Mouse (Mus musculus): ENCODE measurements around the gene Nat10. TPM values are rescaled to one million over a fixed set of nuclear protein-coding genes. Genes with fewer than 3 reads are reported as not detected.

The Nat10 gene
- total and polyA plus RNA-seq, 3 experiments: 29.8 to 72.4 (median 68.1) TPM

GRCm38 (mm10) chr2:103681149-103681548 is 79.9 kb downstream of the Nat10 start:
- no peak for ATAC-seq (ENCODE audit: extremely low read depth, insufficient number of reproducible peaks, low FRiP score, poor library complexity, severe bottlenecking)
- TF ChIP-seq TAL1 (conservative IDR thresholded peaks at IDR 0.05; ENCODE audit: low read depth, low read length): no peak
- TF ChIP-seq GATA1 (IDR thresholded peaks at IDR 0.05; ENCODE audit: borderline replicate concordance, low read length): no peak
- no peak for TF ChIP-seq CTCF (IDR thresholded peaks at IDR 0.05; ENCODE audit: low read depth, low read length)
- no peak for TF ChIP-seq POLR2AphosphoS5 (IDR thresholded peaks at IDR 0.05; ENCODE audit: insufficient replicate concordance, low read depth, low read length)
- no peak for TF ChIP-seq GATA2 (IDR thresholded peaks at IDR 0.05; ENCODE audit: borderline replicate concordance, low read depth, low read length)

GRCm38 (mm10) chr2:103680364-103681110 is 80.5 kb downstream of the Nat10 start:
- ATAC-seq (ENCODE audit: extremely low read depth, insufficient number of reproducible peaks, low FRiP score, poor library complexity, severe bottlenecking): no peak
- DNase-seq (ENCODE audit: low spot score): no peak
- Histone ChIP-seq H3K36me3 (replicated peaks) (no peaks in the 10 kb centered on the region), H3K27me3 (ENCODE audit: insufficient read depth, low read length) (peaks cover 74% of the 10 kb centered on the region), H3K4me1 (ENCODE audit: insufficient read depth, low read depth, low read length) (peaks cover 26% of the 10 kb centered on the region), H3K9me3 (replicated peaks) (no peaks in the 10 kb centered on the region), H3K4me3 (ENCODE audit: low read depth, low read length) (no peak overlapping the region)
- TF ChIP-seq GATA1 (IDR thresholded peaks at IDR 0.05; ENCODE audit: borderline replicate concordance, low read length) (no peak), TAL1 (conservative IDR thresholded peaks at IDR 0.05; ENCODE audit: low read depth, low read length) (no peak)

More at GRCm38 (mm10) chr2:103681149-103681548, 79.9 kb downstream of the Nat10 start:
- DNase-seq (ENCODE audit: low spot score): no peak
- no peaks in the 10 kb centered on the region for H3K9me3 ChIP-seq (replicated peaks)
- no peak overlapping the region for H3K4me3 ChIP-seq (ENCODE audit: low read depth, low read length)
- peaks cover 73% of the 10 kb centered on the region for H3K27me3 ChIP-seq (ENCODE audit: insufficient read depth, low read length)
- peaks cover 25% of the 10 kb centered on the region for H3K4me1 ChIP-seq (ENCODE audit: insufficient read depth, low read depth, low read length)
- H3K36me3 ChIP-seq (replicated peaks): no peaks in the 10 kb centered on the region

- no peak for TF ChIP-seq TAL1 (conservative IDR thresholded peaks at IDR 0.05; ENCODE audit: low read depth, low read length)
- no peak for TF ChIP-seq POLR2AphosphoS5 (IDR thresholded peaks at IDR 0.05; ENCODE audit: insufficient replicate concordance, low read depth, low read length)
- TF ChIP-seq GATA1 (IDR thresholded peaks at IDR 0.05; ENCODE audit: borderline replicate concordance, low read length): no peak
- TF ChIP-seq GATA2 (IDR thresholded peaks at IDR 0.05; ENCODE audit: borderline replicate concordance, low read depth, low read length): no peak
- no peak for TF ChIP-seq CTCF (IDR thresholded peaks at IDR 0.05; ENCODE audit: low read depth, low read length)
- DNase-seq (ENCODE audit: low spot score): no peak
- H3K27me3 ChIP-seq (ENCODE audit: insufficient read depth, low read length): peaks cover 59% of the 10 kb centered on the region
- no peaks in the 10 kb centered on the region for H3K9me3 ChIP-seq (replicated peaks)
- H3K36me3 ChIP-seq (replicated peaks): no peaks in the 10 kb centered on the region
- peaks cover 40% of the 10 kb centered on the region for H3K4me1 ChIP-seq (ENCODE audit: insufficient read depth, low read depth, low read length)
- no peak for ATAC-seq (ENCODE audit: extremely low read depth, insufficient number of reproducible peaks, low FRiP score, poor library complexity, severe bottlenecking)
- H3K4me3 ChIP-seq (ENCODE audit: low read depth, low read length): no peak overlapping the region
Observed at GRCm38 (mm10) chr2:103678433-103678832, 82.6 kb downstream of the Nat10 start.

GRCm38 (mm10) chr2:103677614-103678369 is 83.3 kb downstream of the Nat10 start:
- peaks cover 55% of the 10 kb centered on the region for H3K27me3 ChIP-seq (ENCODE audit: insufficient read depth, low read length)
- no peak for TF ChIP-seq TAL1 (conservative IDR thresholded peaks at IDR 0.05; ENCODE audit: low read depth, low read length)
- no peak for TF ChIP-seq GATA2 (IDR thresholded peaks at IDR 0.05; ENCODE audit: borderline replicate concordance, low read depth, low read length)
- TF ChIP-seq CTCF (IDR thresholded peaks at IDR 0.05; ENCODE audit: low read depth, low read length): no peak
- TF ChIP-seq POLR2AphosphoS5 (IDR thresholded peaks at IDR 0.05; ENCODE audit: insufficient replicate concordance, low read depth, low read length): no peak
- TF ChIP-seq GATA1 (IDR thresholded peaks at IDR 0.05; ENCODE audit: borderline replicate concordance, low read length): no peak
- H3K4me1 ChIP-seq (ENCODE audit: insufficient read depth, low read depth, low read length): peaks cover 41% of the 10 kb centered on the region

GRCm38 (mm10) chr2:103676808-103677207 is 84.3 kb downstream of the Nat10 start:
- peaks cover 48% of the 10 kb centered on the region for H3K27me3 ChIP-seq (ENCODE audit: insufficient read depth, low read length)
- TF ChIP-seq POLR2AphosphoS5 (IDR thresholded peaks at IDR 0.05; ENCODE audit: insufficient replicate concordance, low read depth, low read length) (no peak), GATA2 (IDR thresholded peaks at IDR 0.05; ENCODE audit: borderline replicate concordance, low read depth, low read length) (no peak), CTCF (IDR thresholded peaks at IDR 0.05; ENCODE audit: low read depth, low read length) (no peak), TAL1 (conservative IDR thresholded peaks at IDR 0.05; ENCODE audit: low read depth, low read length) (no peak), GATA1 (IDR thresholded peaks at IDR 0.05; ENCODE audit: borderline replicate concordance, low read length) (no peak)
- H3K9me3 ChIP-seq (replicated peaks): no peaks in the 10 kb centered on the region
- no peaks in the 10 kb centered on the region for H3K36me3 ChIP-seq (replicated peaks)
- DNase-seq (ENCODE audit: low spot score) (no peak), ATAC-seq (ENCODE audit: extremely low read depth, insufficient number of reproducible peaks, low FRiP score, poor library complexity, severe bottlenecking) (no peak)
- no peak overlapping the region for H3K4me3 ChIP-seq (ENCODE audit: low read depth, low read length)
- peaks cover 46% of the 10 kb centered on the region for H3K4me1 ChIP-seq (ENCODE audit: insufficient read depth, low read depth, low read length)

More at GRCm38 (mm10) chr2:103677614-103678369, 83.3 kb downstream of the Nat10 start:
- H3K9me3 ChIP-seq (replicated peaks): no peaks in the 10 kb centered on the region
- ATAC-seq (ENCODE audit: extremely low read depth, insufficient number of reproducible peaks, low FRiP score, poor library complexity, severe bottlenecking): no peak
- DNase-seq (ENCODE audit: low spot score): no peak
- no peaks in the 10 kb centered on the region for H3K36me3 ChIP-seq (replicated peaks)
- H3K4me3 ChIP-seq (ENCODE audit: low read depth, low read length): no peak overlapping the region

- H3K4me3 ChIP-seq (ENCODE audit: low read depth, low read length): no peak overlapping the region
- H3K36me3 ChIP-seq (replicated peaks): no peaks in the 10 kb centered on the region
- DNase-seq (ENCODE audit: low spot score) (no peak), ATAC-seq (ENCODE audit: extremely low read depth, insufficient number of reproducible peaks, low FRiP score, poor library complexity, severe bottlenecking) (no peak)
- H3K27me3 ChIP-seq (ENCODE audit: insufficient read depth, low read length): peaks cover 38% of the 10 kb centered on the region
- H3K9me3 ChIP-seq (replicated peaks): no peaks in the 10 kb centered on the region
- TF ChIP-seq GATA2 (IDR thresholded peaks at IDR 0.05; ENCODE audit: borderline replicate concordance, low read depth, low read length) (no peak), GATA1 (IDR thresholded peaks at IDR 0.05; ENCODE audit: borderline replicate concordance, low read length) (no peak), CTCF (IDR thresholded peaks at IDR 0.05; ENCODE audit: low read depth, low read length) (no peak), TAL1 (conservative IDR thresholded peaks at IDR 0.05; ENCODE audit: low read depth, low read length) (no peak), POLR2AphosphoS5 (IDR thresholded peaks at IDR 0.05; ENCODE audit: insufficient replicate concordance, low read depth, low read length) (no peak)
- H3K4me1 ChIP-seq (ENCODE audit: insufficient read depth, low read depth, low read length): peaks cover 39% of the 10 kb centered on the region
Observed at GRCm38 (mm10) chr2:103675391-103675790, 85.7 kb downstream of the Nat10 start.
